Mouse (Mus musculus): ENCODE results near the gene Pde1c.

GRCm38 (mm10) chr6:56032231-56032630 is 536.7 kb downstream of the Pde1c start:
- TF ChIP-seq CTCF (IDR thresholded peaks at IDR 0.05; ENCODE audit: extremely low read depth, insufficient read depth, low read length): no peak
- no peak for TF ChIP-seq POLR2A (IDR thresholded peaks at IDR 0.05; ENCODE audit: extremely low read depth, insufficient read depth, low read length)

Measured in cortical plate, adult 2 months (tissue).